Mouse (Mus musculus): ENCODE results near the gene Slc12a6. TPM values are rescaled to one million over a fixed set of nuclear protein-coding genes. Genes with fewer than 3 reads are reported as not detected.

The Slc12a6 gene
- polyA plus RNA-seq, 1 experiment from 2014 or later: 18.7 TPM

DNA sequence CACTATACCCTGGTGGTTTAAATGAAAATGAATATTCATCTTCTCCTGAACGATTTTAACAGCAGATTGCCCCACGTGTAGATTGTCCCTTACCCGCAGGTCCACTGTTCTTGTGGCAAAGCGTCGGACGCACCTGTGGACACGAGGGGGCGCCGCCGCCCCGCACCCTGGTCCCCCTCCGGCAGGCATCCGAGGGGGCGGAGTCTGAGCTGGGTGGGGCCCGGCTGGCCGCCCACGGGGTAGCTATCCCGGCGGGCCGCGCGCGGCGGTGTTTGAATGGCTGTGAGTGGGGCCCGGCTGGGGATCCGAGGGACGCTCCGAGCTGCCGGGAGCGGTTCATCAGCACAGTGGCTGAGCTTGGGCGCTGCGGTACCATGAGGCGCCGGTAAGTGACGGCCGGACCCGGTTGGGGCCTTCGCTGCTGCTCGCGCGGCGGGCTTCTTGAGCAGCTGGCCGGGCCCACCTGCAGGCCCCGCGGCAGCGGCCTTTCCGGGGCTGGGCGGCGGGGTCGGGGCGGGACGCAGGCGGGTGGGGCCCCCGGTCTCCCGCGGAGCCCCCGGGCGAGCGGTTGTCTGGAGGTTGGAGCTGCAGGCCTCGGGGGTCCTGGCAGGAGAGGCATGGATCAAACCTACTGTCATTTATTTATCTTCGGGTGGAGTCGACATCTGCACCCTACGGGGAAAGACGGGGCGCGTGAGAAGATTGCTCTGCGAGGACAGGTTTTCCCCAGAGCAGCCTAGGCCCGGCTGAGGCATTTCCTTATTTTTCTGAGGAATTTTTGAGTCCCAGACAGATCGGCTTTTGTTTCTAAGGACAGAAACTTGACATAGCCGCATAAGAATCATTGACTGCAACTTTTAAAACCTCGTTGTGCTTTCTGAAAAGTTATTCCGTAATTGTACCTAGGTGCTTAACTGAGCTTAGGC, 113.6 kb downstream of the Slc12a6 start, which contains the start of gene Katnbl1:
Gene Katnbl1 (plus strand): TSS at position 239 of the 926 bp plus-strand sequence.
- Histone ChIP-seq H3K9ac (replicated peaks) (peak within 1 kb of the TSS; percentile 95), H3K9me3 (no peaks in the 10 kb centered on the region), H3K4me1 (peaks cover 11% of the 10 kb centered on the region), H3K4me3 (peak within 1 kb of the TSS; percentile 95), H3K27ac (replicated peaks) (peak within 1 kb of the TSS; percentile 87), H3K4me2 (replicated peaks) (peak within 1 kb of the TSS; percentile 61), H3K36me3 (no peaks in the 10 kb centered on the region), H3K27me3 (0 out of 2 replicates have a peak, but pooled peaks cover 3% of the 10 kb centered on the region)
- under 1% methylated on average over 72 of the region's 72 CpGs for WGBS
- ATAC-seq (ENCODE audit: low FRiP score, low read depth): peak; percentile 100

DNA sequence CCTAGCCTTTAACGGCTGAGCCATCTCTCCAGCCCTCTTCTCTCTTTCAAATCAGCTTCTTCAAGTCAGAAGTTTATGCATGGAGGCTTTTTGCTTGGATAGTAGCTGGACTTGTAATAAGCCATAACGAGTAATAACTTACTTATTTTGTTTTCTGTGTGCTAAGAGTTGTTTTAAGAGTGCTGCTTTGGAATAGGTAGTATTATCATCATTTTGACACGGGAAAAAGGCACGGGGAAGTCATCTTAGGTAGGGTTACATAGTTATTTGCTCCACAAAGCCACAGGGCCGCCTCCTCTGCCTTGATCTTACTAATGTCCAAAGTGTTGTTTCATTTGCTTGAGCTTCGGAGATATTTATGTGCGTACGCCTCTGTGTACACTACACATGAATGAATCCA, 114.5 kb downstream of the Slc12a6 start:
- H3K4me1 ChIP-seq: peaks cover 11% of the 10 kb centered on the region
- ATAC-seq (ENCODE audit: low FRiP score, low read depth): no peak
- H3K4me2 ChIP-seq (replicated peaks): peak overlapping the region; percentile 61
- peak overlapping the region; percentile 95 for H3K9ac ChIP-seq (replicated peaks)
- no peak overlapping the region for H3K27ac ChIP-seq (replicated peaks)
- peak overlapping the region; percentile 95 for H3K4me3 ChIP-seq
- WGBS: 57% methylated on average over 8 of the region's 8 CpGs
- 0 out of 2 replicates have a peak, but pooled peaks cover 3% of the 10 kb centered on the region for H3K27me3 ChIP-seq
- no peaks in the 10 kb centered on the region for H3K9me3 ChIP-seq
- H3K36me3 ChIP-seq: no peaks in the 10 kb centered on the region

DNA sequence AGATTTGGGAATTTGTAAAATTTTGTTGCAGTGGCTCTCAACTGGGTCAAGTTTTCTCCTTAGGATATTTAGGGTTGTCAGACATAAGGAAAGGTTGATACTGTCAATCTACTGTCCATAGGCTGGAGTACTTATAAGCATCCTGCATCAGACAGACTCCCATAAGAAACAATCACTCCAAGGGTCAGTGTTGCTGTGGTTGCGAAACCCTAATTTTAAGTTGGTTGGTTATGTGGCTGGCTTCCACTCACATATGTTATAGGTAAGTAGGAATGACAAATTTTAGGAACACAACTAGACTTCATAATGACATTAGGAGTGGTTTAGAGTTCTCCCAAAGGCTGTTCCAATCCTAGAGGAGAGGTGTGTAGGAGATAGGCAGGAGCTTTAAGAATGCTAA, 115.6 kb downstream of the Slc12a6 start:
- 0 out of 2 replicates have a peak, but pooled peaks cover 3% of the 10 kb centered on the region for H3K27me3 ChIP-seq
- H3K4me3 ChIP-seq: no peak overlapping the region
- ATAC-seq (ENCODE audit: low FRiP score, low read depth): no peak
- H3K9me3 ChIP-seq: no peaks in the 10 kb centered on the region
- H3K4me1 ChIP-seq: peaks cover 11% of the 10 kb centered on the region
- no peak overlapping the region; the same call in 1 of the 2 replicates for H3K4me2 ChIP-seq (replicated peaks)
- no peak overlapping the region for H3K9ac ChIP-seq (replicated peaks)
- H3K27ac ChIP-seq (replicated peaks): no peak overlapping the region
- H3K36me3 ChIP-seq: no peaks in the 10 kb centered on the region
- 95% methylated on average over 1 of the region's 1 CpGs for WGBS

DNA sequence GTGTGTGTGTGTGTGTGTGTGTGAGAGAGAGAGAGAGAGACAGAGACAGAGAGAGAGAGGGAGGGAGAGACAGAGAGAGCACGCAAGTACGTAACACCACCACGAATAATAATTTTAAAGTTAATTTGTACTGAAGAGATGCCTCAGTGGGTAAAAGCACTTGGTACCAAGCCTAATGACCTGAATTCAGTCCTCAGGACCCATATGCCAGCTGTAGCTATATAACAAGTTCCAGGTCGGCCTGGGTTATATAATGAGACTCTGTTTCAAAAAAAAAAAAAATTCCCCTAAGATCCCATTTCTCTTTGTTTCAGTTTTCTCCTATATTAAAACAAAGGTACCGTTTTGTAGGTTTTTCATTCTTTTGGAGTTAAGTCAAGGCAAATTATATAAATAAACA, 125.2 kb downstream of the Slc12a6 start:
- 92% methylated on average over 5 of the region's 5 CpGs for WGBS
- no peaks in the 10 kb centered on the region for H3K27me3 ChIP-seq
- no peak overlapping the region for H3K9ac ChIP-seq (replicated peaks)
- H3K9me3 ChIP-seq: no peaks in the 10 kb centered on the region
- no peak overlapping the region for H3K27ac ChIP-seq (replicated peaks)
- ATAC-seq (ENCODE audit: low FRiP score, low read depth): no peak
- no peaks in the 10 kb centered on the region for H3K4me1 ChIP-seq
- no peak overlapping the region for H3K4me3 ChIP-seq
- H3K4me2 ChIP-seq (replicated peaks): no peak overlapping the region
- H3K36me3 ChIP-seq: no peaks in the 10 kb centered on the region

DNA sequence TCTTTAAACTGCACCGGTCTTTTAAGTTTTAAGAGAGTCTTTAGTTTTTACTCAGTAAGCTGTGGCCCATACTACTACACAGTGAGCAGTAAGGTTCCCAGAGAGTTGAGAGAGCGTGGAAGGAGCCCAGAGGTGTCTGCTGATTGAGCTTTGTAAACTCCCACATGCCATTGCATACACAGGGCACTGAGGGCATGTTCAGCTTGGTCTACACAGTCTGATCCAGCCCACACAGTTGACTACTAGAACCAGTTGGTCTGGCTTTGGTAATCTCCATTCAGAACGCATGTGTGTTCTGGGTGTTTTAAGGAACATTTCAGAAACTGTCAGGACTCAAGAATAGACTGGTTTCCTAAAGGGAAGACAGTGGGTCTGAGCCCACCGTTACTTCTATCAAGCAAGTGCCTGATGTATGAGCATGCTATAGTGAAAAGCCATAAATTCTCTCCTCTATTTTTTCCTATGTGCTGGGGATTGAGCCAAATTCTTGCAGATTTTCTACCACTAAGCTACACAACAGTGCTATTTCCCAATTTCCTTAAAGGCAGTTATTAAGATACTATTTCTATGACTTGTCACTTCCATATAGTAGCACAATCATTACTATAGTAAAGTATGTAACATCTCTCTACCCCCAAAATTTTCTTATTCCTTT, 125.8 kb downstream of the Slc12a6 start:
- H3K4me1 ChIP-seq: no peaks in the 10 kb centered on the region
- H3K27me3 ChIP-seq: no peaks in the 10 kb centered on the region
- no peak for ATAC-seq (ENCODE audit: low FRiP score, low read depth)
- no peak overlapping the region for H3K4me3 ChIP-seq
- no peak overlapping the region for H3K27ac ChIP-seq (replicated peaks)
- H3K4me2 ChIP-seq (replicated peaks): no peak overlapping the region
- no peaks in the 10 kb centered on the region for H3K36me3 ChIP-seq
- 92% methylated on average over 4 of the region's 4 CpGs for WGBS
- no peak overlapping the region for H3K9ac ChIP-seq (replicated peaks)
- no peaks in the 10 kb centered on the region for H3K9me3 ChIP-seq

DNA sequence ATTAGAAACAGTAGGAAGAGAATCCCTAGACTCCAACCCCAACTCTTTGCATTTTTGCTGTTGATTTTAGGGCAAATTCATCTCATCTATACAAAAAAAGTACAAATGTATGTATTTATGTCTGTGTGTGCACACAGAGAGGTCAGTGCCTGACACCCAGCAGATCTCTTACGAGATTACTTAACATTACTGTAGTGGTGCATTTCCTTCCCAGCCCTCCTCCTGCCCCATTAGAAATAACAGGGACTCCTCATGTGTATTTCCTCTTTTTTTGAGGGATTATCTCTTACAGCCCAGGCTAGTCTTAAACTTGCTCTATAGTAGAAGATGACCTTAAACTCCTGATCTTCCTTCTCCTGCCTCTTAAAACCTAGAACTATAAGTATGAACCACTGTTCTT, 127.1 kb downstream of the Slc12a6 start:
- Histone ChIP-seq H3K4me3 (no peak overlapping the region), H3K4me1 (no peaks in the 10 kb centered on the region), H3K27me3 (no peaks in the 10 kb centered on the region), H3K4me2 (replicated peaks) (no peak overlapping the region), H3K36me3 (0 out of 2 replicates have a peak, but pooled peaks cover 2% of the 10 kb centered on the region), H3K27ac (replicated peaks) (no peak overlapping the region), H3K9me3 (no peaks in the 10 kb centered on the region), H3K9ac (replicated peaks) (no peak overlapping the region)
- 89% methylated on average over 1 of the region's 1 CpGs for WGBS
- no peak for ATAC-seq (ENCODE audit: low FRiP score, low read depth)

DNA sequence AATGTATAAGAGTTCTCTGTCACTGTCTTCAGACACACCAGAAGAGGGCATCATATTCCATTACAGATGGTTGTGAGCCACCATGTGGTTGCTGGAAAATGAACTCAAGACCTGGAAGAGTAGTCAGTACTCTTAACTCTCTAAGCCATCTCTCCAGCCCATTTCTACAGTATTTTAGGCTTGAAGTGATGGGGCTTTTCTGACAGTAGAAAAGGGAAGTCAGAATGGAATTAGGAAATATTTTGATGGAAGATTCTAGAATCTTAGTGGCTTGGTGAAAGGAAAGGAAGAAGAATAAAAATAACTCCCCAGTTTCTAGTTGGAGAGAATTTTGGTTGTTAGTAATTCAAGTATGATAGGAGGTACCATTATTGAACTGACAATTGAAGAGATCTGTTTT, 128.3 kb downstream of the Slc12a6 start:
- Histone ChIP-seq H3K4me1 (no peaks in the 10 kb centered on the region), H3K27ac (replicated peaks) (no peak overlapping the region), H3K4me3 (no peak overlapping the region), H3K36me3 (0 out of 2 replicates have a peak, but pooled peaks cover 2% of the 10 kb centered on the region), H3K4me2 (replicated peaks) (no peak overlapping the region), H3K9ac (replicated peaks) (no peak overlapping the region), H3K27me3 (no peaks in the 10 kb centered on the region), H3K9me3 (no peaks in the 10 kb centered on the region)
- ATAC-seq (ENCODE audit: low FRiP score, low read depth): no peak

DNA sequence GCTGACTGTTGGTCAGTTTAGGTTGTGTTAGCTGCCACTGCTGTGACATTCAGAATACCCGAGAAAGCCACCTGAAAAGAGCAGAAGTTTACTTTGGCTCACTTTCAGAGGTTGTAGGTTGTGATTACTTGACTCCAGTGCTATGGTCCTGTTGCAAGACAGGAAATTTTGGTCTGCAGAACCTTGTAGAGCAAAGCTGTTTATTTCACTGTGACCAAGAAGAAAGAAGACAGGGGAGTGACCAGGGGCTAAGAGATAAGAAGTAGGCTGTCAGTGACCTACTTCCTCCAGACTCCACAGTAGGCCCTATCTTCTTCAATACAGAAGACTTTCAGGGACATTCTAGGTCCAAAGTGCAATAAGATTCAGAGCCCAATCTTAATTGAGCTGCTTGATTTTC, 131.0 kb downstream of the Slc12a6 start:
- ATAC-seq (ENCODE audit: low FRiP score, low read depth): no peak
- 84% methylated on average over 1 of the region's 1 CpGs for WGBS
- Histone ChIP-seq H3K27me3 (no peaks in the 10 kb centered on the region), H3K9ac (replicated peaks) (no peak overlapping the region), H3K27ac (replicated peaks) (no peak overlapping the region), H3K36me3 (0 out of 2 replicates have a peak, but pooled peaks cover 2% of the 10 kb centered on the region), H3K4me1 (no peaks in the 10 kb centered on the region), H3K4me2 (replicated peaks) (no peak overlapping the region), H3K4me3 (no peak overlapping the region), H3K9me3 (no peaks in the 10 kb centered on the region)

DNA sequence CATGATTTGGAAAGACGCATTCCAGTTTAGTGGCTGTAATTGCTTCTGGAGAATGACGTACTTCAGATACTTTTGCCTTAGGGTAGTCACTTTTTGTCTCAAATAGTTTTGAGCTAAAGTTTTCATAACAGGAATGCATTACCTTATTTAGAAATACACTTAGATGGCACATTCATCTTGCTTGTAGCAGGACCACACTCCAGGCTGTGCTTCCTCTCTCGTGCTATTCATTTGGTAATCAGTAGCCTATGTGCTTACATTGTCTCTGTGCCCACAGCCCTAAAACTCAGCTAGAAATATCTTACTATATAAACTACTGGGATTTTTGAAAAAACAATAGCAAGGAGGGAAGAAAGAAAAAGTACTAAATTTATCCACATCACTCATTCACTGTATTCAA, 141.4 kb downstream of the Slc12a6 start:
- Histone ChIP-seq H3K36me3 (peaks cover 18% of the 10 kb centered on the region), H3K9ac (replicated peaks) (no peak overlapping the region), H3K4me3 (no peak overlapping the region), H3K9me3 (no peaks in the 10 kb centered on the region), H3K27ac (replicated peaks) (no peak overlapping the region), H3K4me2 (replicated peaks) (no peak overlapping the region), H3K4me1 (no peaks in the 10 kb centered on the region), H3K27me3 (no peaks in the 10 kb centered on the region)
- 96% methylated on average over 3 of the region's 3 CpGs for WGBS
- no peak for ATAC-seq (ENCODE audit: low FRiP score, low read depth)

Other genes starting within 250 kb of the Slc12a6 start
- not detected in 2 replicates for gene Olfr1311, start 241.4 kb upstream of the Slc12a6 start, polyA plus RNA-seq (2016; fragmentation: Nextera tagmentation; extraction: Ambion mirVana)
- gene Olfr1312, start 215.6 kb upstream of the Slc12a6 start, polyA plus RNA-seq (2016; fragmentation: Nextera tagmentation; extraction: Ambion mirVana): not detected in 2 replicates
- gene Olfr1313, start 188.0 kb upstream of the Slc12a6 start, polyA plus RNA-seq (2016; fragmentation: Nextera tagmentation; extraction: Ambion mirVana): not detected in 2 replicates
- gene Olfr1314, start 169.0 kb upstream of the Slc12a6 start, polyA plus RNA-seq (2016; fragmentation: Nextera tagmentation; extraction: Ambion mirVana): not detected in 2 replicates
- not detected in 2 replicates for gene Olfr1315-ps1, start 150.4 kb upstream of the Slc12a6 start, polyA plus RNA-seq (2016; fragmentation: Nextera tagmentation; extraction: Ambion mirVana)
- not detected in 2 replicates for gene Olfr1316, start 130.8 kb upstream of the Slc12a6 start, polyA plus RNA-seq (2016; fragmentation: Nextera tagmentation; extraction: Ambion mirVana)
- not detected in 2 replicates for gene Olfr1317, start 125.5 kb upstream of the Slc12a6 start, polyA plus RNA-seq (2016; fragmentation: Nextera tagmentation; extraction: Ambion mirVana)
- gene Olfr1318, start 111.6 kb upstream of the Slc12a6 start, polyA plus RNA-seq (2016; fragmentation: Nextera tagmentation; extraction: Ambion mirVana): not detected in 2 replicates
- 11.9 and 13.1 TPM in 2 replicates for gene Lpcat4, start 26.4 kb upstream of the Slc12a6 start, polyA plus RNA-seq (2016; fragmentation: Nextera tagmentation; extraction: Ambion mirVana)
- gene Nutm1, start 6.5 kb upstream of the Slc12a6 start, polyA plus RNA-seq (2016; fragmentation: Nextera tagmentation; extraction: Ambion mirVana): 0.08 TPM in 1 of 2 replicates, not detected in the other
- gene Nop10, start 3.9 kb upstream of the Slc12a6 start, polyA plus RNA-seq (2016; fragmentation: Nextera tagmentation; extraction: Ambion mirVana): 137 and 139 TPM in 2 replicates
- not detected in 2 replicates for gene Gm21985, start 489 bp downstream of the Slc12a6 start, polyA plus RNA-seq (2016; fragmentation: Nextera tagmentation; extraction: Ambion mirVana)
- 112 and 114 TPM in 2 replicates for gene Emc4, start 102.2 kb downstream of the Slc12a6 start, polyA plus RNA-seq (2016; fragmentation: Nextera tagmentation; extraction: Ambion mirVana)
- gene Katnbl1, start 113.4 kb downstream of the Slc12a6 start, polyA plus RNA-seq (2016; fragmentation: Nextera tagmentation; extraction: Ambion mirVana): 43.5 and 44.2 TPM in 2 replicates
- 11.5 and 12.3 TPM in 2 replicates for gene Emc7, start 189.2 kb downstream of the Slc12a6 start, polyA plus RNA-seq (2016; fragmentation: Nextera tagmentation; extraction: Ambion mirVana)
- 0.18 TPM in 1 of 2 replicates, not detected in the other for gene Chrm5, start 214.9 kb downstream of the Slc12a6 start, polyA plus RNA-seq (2016; fragmentation: Nextera tagmentation; extraction: Ambion mirVana)
- gene Aven, start 227.1 kb downstream of the Slc12a6 start, polyA plus RNA-seq (2016; fragmentation: Nextera tagmentation; extraction: Ambion mirVana): 6.6 and 7.8 TPM in 2 replicates